Mouse (Mus musculus) yolk sac, embryonic 10.5 days (tissue): ENCODE data around the gene Tmsb4x.

Source experiments
- DNase-seq: peaks from one replicate; pipeline ENCODE4 v3.0.0-alpha.2; 2017; ENCODE audit warnings: low spot score

Gene Tmsb4x

DNA sequence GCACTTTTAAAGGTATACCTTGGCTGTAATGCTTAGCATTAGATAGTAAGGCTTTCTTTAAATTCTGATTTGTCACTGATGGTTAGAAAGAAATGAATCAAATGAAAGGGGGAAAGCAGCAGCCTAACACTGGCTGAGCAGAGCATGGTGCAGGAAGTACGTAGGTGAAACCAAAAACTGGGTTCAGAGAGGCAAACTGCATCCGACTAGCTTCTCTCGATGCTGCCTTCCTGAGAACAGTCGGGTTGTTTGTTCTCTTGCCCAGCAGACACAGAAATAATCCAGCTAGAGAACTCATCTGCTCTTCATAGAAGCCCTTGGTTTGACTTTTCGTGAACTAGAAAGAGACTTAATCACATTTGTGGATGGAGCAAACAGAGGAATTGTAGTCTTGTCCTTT lies 26.7 kb downstream of the Tmsb4x start:
- DNase-seq: no peak

DNA sequence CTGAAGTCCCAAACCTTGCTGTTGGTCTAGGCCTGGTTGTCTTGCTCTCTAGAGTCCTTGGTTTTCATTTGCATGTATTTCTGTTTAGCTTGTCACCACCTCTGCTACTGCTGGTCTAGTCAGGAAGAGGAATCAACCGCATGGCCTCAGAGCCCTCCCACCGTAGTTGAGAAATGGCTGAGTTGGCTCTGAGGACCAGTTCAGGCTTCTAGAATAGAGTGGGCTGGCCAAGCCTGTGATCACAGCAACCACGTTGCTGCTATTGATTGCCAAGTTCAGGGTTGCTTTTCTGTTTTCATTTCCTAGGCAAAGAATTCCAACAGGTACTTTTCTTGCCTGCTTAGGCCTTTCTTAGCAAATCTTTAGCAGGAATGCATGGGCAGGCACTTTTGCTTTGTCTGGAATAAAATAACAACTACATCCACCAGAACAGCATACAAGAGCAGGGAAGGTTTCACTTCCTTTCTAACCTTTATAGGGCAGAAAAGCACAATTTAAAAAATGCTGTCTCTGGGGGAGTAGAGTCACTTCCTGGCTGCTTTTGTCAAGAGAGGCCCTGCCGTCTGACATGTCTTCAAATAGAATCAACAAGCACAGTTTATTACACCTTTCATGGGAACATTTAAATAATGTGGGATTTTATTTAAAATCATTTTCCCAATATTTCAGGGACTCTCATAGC lies 29.0 kb downstream of the Tmsb4x start:
- no peak for DNase-seq

DNA sequence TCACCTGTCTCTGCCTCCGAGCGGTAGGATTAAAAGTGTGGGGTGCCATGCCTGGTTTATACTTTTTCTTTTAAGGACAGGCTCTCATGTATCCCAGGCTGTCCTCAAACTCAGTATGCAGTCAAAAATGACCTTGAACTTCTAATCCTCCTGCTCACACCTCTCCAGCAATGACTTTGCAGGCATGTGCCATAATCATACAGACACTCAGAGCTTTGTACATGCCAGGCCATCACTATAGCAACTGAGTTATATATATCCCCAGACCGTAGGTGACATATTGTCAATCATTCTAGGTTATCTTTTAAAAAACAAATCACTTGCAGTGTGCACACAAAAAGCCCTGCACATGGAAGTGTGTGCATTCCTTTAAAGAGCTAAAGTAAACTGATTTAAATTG lies 29.6 kb downstream of the Tmsb4x start:
- no peak for DNase-seq

DNA sequence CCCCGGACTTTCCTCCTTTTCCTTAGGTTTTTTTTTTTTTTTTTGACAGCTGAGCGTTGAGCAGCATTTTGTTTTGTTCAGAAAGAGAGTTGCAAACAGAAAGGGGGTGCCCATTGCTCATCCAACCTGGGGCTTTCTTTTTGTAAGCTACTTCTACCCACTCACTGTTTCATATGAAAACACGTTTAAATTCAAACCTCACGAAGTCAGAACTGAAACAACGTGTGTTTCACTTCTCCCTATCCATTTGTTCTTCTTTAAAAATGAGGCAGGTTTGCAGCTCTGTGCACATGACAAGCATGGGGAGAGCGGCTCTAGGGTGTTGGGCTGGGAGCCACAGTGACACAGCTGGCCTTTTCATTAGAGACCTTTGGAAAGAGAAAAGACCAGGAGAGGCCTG lies 33.8 kb downstream of the Tmsb4x start:
- DNase-seq: no peak

DNA sequence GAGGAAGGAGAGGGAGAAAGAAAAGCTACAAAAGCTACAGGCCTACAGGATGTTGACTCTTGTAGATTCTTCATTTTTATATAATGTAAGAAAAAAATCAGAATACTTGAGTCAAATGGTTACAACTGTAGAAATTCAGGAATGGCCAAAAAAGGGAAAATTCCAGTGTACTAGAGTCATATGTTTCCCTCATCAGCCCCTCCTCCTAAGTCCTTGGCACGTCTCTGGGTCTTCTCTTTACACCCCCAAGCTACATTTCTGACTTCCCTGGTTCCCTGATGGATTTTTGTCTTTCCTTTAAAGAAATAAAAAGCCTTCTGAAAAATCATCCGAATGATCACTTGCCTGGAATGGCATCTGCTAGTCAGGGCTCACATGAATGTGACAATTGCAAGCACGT lies 34.8 kb downstream of the Tmsb4x start:
- DNase-seq: no peak

DNA sequence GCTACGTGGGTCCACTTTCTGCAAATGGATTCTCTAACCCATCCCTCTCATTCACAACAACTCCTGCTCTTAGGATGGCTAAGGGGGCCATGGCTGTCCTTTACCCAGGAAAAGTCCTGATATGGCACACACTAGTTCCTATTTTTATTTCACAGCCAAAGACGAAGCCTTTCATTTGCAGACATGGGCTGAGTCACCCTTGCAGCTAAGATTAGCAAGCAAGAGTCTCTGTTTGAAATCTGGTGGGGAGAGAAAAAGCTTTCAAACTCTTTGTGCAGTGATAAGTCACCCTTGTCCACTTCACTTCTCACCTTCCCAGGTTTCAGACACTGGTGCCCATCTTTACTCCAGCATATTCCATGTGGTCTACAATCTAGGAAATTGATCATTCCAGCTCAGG lies 36.9 kb downstream of the Tmsb4x start:
- no peak for DNase-seq

DNA sequence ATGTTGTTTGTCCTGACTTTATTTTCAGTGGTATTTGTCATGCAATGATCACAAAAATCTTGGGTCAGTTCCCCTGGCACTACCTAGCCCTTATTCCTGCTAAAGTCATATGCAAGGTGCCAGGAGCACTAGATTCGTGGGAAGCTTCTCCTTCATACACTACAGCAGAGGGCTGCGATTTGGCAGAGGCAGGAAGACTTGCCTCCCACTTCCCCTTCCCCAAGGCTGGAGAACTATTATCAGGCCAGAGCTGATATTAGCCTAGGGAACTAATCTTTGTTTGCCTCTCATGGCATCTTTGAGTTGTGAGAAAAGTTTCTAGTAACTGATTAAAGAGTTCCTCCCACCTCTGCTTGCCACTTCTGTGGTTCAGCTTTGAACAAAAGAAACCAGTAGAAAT lies 37.8 kb downstream of the Tmsb4x start:
- no peak for DNase-seq

DNA sequence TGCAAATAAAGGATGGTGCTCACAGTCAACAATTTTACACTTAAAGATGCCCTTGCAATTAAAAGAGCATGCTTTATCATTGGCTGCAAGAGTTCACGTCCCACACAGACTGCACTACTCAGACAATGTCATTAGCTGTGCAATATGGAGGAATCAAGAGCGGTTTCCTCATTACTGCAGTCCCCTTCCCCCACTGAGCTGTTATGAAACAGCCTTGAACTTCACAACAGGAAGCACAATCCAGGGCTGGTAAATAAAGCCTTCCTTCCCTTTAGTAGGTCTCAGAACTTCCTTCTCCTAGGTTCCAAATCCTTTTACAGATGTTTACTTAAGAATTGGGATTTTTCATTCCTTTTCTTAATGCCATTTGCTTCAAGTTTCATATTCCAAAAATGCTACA lies 41.8 kb downstream of the Tmsb4x start:
- no peak for DNase-seq

DNA sequence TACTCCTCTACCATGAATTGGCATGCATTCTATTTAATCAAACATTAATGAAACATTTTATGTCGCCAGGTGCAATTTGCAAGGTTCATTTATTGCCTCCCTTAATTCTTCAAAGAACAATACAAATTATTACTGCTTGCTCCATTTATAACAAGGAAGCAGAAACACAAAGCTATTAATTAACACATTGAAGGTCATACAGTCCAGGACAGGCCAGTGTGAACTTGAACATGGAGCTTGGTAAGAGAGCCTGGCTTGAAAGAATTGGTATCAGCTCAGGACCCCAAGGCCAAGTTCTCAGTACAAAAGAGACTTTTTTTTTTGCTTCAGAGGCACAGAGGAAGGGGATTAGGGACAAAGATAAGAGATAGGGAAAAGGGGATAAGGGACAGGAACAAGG lies 43.1 kb downstream of the Tmsb4x start:
- DNase-seq: no peak

DNA sequence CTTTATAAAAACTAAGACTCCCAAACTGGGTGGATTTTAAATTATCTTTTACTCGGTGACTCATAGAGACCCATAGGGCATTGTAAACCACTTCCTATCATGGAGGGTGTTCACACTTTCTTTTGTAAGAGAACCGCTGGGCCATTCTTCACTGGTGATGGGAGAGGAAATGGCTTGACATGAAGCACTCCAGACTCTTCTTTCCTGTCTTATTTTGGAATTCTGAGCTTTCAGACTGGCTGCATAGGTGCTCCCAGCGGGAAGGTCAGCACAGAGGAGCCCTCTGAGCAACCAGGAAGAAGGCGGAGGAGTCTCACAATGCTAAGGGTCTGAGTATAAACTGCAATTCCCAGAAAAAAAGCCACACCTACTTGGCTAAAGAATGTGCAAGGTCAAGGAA lies 51.4 kb downstream of the Tmsb4x start:
- DNase-seq: peak; percentile 2
